Mouse (Mus musculus): ENCODE data around the gene Cdk17. TPM values are rescaled to one million over a fixed set of nuclear protein-coding genes. Genes with fewer than 3 reads are reported as not detected.

The Cdk17 gene
- polyA plus RNA-seq, 1 experiment from 2014 or later, result 24.8 TPM

GRCm38 (mm10) chr10:93298208-93298607 is 137.5 kb downstream of the Cdk17 start:
- no peaks in the 10 kb centered on the region for H3K36me3 ChIP-seq (ENCODE audit: control insufficient read depth, insufficient read depth, low read length)
- WGBS, result 41% methylated on average over 7 of the region's 7 CpGs
- H3K27me3 ChIP-seq (ENCODE audit: control insufficient read depth, insufficient read depth, low read length), result no peaks in the 10 kb centered on the region
- H3K4me3 ChIP-seq (ENCODE audit: low read length), result no peak overlapping the region
- H3K4me2 ChIP-seq (replicated peaks; ENCODE audit: low read depth, low read length), result no peak overlapping the region
- H3K9ac ChIP-seq (ENCODE audit: low read depth, low read length), result 0 out of 2 replicates have a peak overlapping the region, but pooled peaks have one; percentile 7
- ATAC-seq (ENCODE audit: low FRiP score, low TSS enrichment), result no peak
- H3K27ac ChIP-seq (ENCODE audit: low read depth, low read length), result peak overlapping the region; percentile 59; the same call in 1 of the 2 replicates
- no peaks in the 10 kb centered on the region for H3K9me3 ChIP-seq (ENCODE audit: control insufficient read depth, low read length)
- peaks cover 31% of the 10 kb centered on the region for H3K4me1 ChIP-seq (ENCODE audit: control insufficient read depth, insufficient read depth, low read length)

GRCm38 (mm10) chr10:93301831-93302230 is 141.2 kb downstream of the Cdk17 start:
- Histone ChIP-seq H3K4me2 (replicated peaks; ENCODE audit: low read depth, low read length) (no peak overlapping the region), H3K27me3 (ENCODE audit: control insufficient read depth, insufficient read depth, low read length) (no peaks in the 10 kb centered on the region), H3K36me3 (ENCODE audit: control insufficient read depth, insufficient read depth, low read length) (no peaks in the 10 kb centered on the region; the same call in 1 of the 2 replicates), H3K4me3 (ENCODE audit: low read length) (no peak overlapping the region), H3K9ac (ENCODE audit: low read depth, low read length) (no peak overlapping the region), H3K9me3 (ENCODE audit: control insufficient read depth, low read length) (no peaks in the 10 kb centered on the region), H3K4me1 (ENCODE audit: control insufficient read depth, insufficient read depth, low read length) (0 out of 2 replicates have a peak, but pooled peaks cover 6% of the 10 kb centered on the region), H3K27ac (ENCODE audit: low read depth, low read length) (no peak overlapping the region)
- WGBS, result 62% methylated on average over 8 of the region's 8 CpGs
- ATAC-seq (ENCODE audit: low FRiP score, low TSS enrichment), result no peak

- no peak for ATAC-seq (ENCODE audit: low FRiP score, low TSS enrichment)
- no peaks in the 10 kb centered on the region for H3K9me3 ChIP-seq (ENCODE audit: control insufficient read depth, low read length)
- no peak overlapping the region for H3K9ac ChIP-seq (ENCODE audit: low read depth, low read length)
- WGBS, result 79% methylated on average over 4 of the region's 4 CpGs
- H3K4me2 ChIP-seq (replicated peaks; ENCODE audit: low read depth, low read length), result no peak overlapping the region
- 0 out of 2 replicates have a peak, but pooled peaks cover 10% of the 10 kb centered on the region for H3K4me1 ChIP-seq (ENCODE audit: control insufficient read depth, insufficient read depth, low read length)
- H3K4me3 ChIP-seq (ENCODE audit: low read length), result no peak overlapping the region
- H3K27ac ChIP-seq (ENCODE audit: low read depth, low read length), result peak overlapping the region; percentile 32; the same call in 1 of the 2 replicates
- H3K36me3 ChIP-seq (ENCODE audit: control insufficient read depth, insufficient read depth, low read length), result no peaks in the 10 kb centered on the region; the same call in 1 of the 2 replicates
- H3K27me3 ChIP-seq (ENCODE audit: control insufficient read depth, insufficient read depth, low read length), result no peaks in the 10 kb centered on the region
Observed at GRCm38 (mm10) chr10:93303231-93303630, 142.6 kb downstream of the Cdk17 start.

- Histone ChIP-seq H3K4me1 (ENCODE audit: control insufficient read depth, insufficient read depth, low read length) (peaks cover 15% of the 10 kb centered on the region; the same call in 1 of the 2 replicates), H3K27ac (ENCODE audit: low read depth, low read length) (no peak overlapping the region; the same call in 1 of the 2 replicates), H3K9me3 (ENCODE audit: control insufficient read depth, low read length) (no peaks in the 10 kb centered on the region), H3K9ac (ENCODE audit: low read depth, low read length) (peak overlapping the region; percentile 28; the same call in 1 of the 2 replicates), H3K36me3 (ENCODE audit: control insufficient read depth, insufficient read depth, low read length) (no peaks in the 10 kb centered on the region; the same call in 1 of the 2 replicates), H3K4me3 (ENCODE audit: low read length) (no peak overlapping the region), H3K27me3 (ENCODE audit: control insufficient read depth, insufficient read depth, low read length) (no peaks in the 10 kb centered on the region), H3K4me2 (replicated peaks; ENCODE audit: low read depth, low read length) (no peak overlapping the region; the same call in 1 of the 2 replicates)
- no peak for ATAC-seq (ENCODE audit: low FRiP score, low TSS enrichment)
- WGBS, result 47% methylated on average over 6 of the region's 6 CpGs
Observed at GRCm38 (mm10) chr10:93305946-93306345, 145.3 kb downstream of the Cdk17 start.

GRCm38 (mm10) chr10:93306367-93306766 is 145.7 kb downstream of the Cdk17 start:
- H3K9ac ChIP-seq (ENCODE audit: low read depth, low read length), result peak overlapping the region; percentile 28; the same call in 1 of the 2 replicates
- WGBS, result 77% methylated on average over 11 of the region's 11 CpGs
- H3K36me3 ChIP-seq (ENCODE audit: control insufficient read depth, insufficient read depth, low read length), result no peaks in the 10 kb centered on the region; the same call in 1 of the 2 replicates
- peaks cover 16% of the 10 kb centered on the region; the same call in 1 of the 2 replicates for H3K4me1 ChIP-seq (ENCODE audit: control insufficient read depth, insufficient read depth, low read length)
- ATAC-seq (ENCODE audit: low FRiP score, low TSS enrichment), result no peak
- H3K9me3 ChIP-seq (ENCODE audit: control insufficient read depth, low read length), result no peaks in the 10 kb centered on the region
- H3K27me3 ChIP-seq (ENCODE audit: control insufficient read depth, insufficient read depth, low read length), result no peaks in the 10 kb centered on the region
- H3K4me2 ChIP-seq (replicated peaks; ENCODE audit: low read depth, low read length), result no peak overlapping the region; the same call in 1 of the 2 replicates
- no peak overlapping the region for H3K27ac ChIP-seq (ENCODE audit: low read depth, low read length)
- H3K4me3 ChIP-seq (ENCODE audit: low read length), result no peak overlapping the region

- Histone ChIP-seq H3K27ac (ENCODE audit: low read depth, low read length) (peak overlapping the region; percentile 96), H3K27me3 (ENCODE audit: control insufficient read depth, insufficient read depth, low read length) (no peaks in the 10 kb centered on the region), H3K36me3 (ENCODE audit: control insufficient read depth, insufficient read depth, low read length) (no peaks in the 10 kb centered on the region; the same call in 1 of the 2 replicates), H3K9ac (ENCODE audit: low read depth, low read length) (peak overlapping the region; percentile 92), H3K9me3 (ENCODE audit: control insufficient read depth, low read length) (no peaks in the 10 kb centered on the region), H3K4me3 (ENCODE audit: low read length) (peak overlapping the region; percentile 85), H3K4me2 (replicated peaks; ENCODE audit: low read depth, low read length) (peak overlapping the region; percentile 83), H3K4me1 (ENCODE audit: control insufficient read depth, insufficient read depth, low read length) (peaks cover 21% of the 10 kb centered on the region; the same call in 1 of the 2 replicates)
- under 1% methylated on average over 21 of the region's 23 CpGs for WGBS
- peak; percentile 48 for ATAC-seq (ENCODE audit: low FRiP score, low TSS enrichment)
Observed at GRCm38 (mm10) chr10:93309131-93309933, 148.7 kb downstream of the Cdk17 start.

DNA sequence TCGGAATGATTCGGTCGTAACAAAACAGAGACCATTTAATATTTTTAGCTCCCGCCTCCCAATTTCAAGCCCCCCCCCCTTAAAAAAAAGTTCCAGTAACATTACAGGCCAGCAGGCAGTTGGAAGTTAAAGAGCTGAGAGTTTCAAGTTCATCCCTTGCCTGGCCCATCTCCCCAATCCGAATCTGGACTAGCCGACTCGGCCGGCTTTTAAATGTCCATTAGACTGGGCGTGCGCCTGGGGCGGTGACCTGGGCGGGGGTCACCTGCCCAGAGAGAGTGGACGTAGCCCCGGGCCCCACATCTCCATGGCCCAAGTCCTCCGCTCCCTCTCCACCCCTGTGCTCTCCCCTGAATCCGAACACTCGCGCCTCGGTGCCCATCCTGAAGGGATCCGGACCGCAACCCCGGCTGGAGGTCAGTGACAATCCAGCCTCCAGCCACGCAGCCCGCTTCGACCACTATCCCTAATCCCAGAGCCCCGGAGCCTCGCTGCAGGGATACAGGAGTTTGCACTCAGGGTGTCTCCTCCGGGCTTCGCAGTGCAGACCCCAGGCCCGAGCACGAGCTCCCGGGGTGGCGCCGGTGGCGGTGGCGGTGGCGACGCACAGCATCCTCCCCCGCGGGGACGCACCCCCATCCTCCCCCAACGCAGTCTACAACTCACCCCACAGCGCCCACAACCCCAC is 149.4 kb downstream of the Cdk17 start:
- Histone ChIP-seq H3K9me3 (ENCODE audit: control insufficient read depth, low read length) (no peaks in the 10 kb centered on the region), H3K27ac (ENCODE audit: low read depth, low read length) (peak overlapping the region; percentile 96), H3K27me3 (ENCODE audit: control insufficient read depth, insufficient read depth, low read length) (no peaks in the 10 kb centered on the region), H3K4me2 (replicated peaks; ENCODE audit: low read depth, low read length) (peak overlapping the region; percentile 83), H3K36me3 (ENCODE audit: control insufficient read depth, insufficient read depth, low read length) (no peaks in the 10 kb centered on the region; the same call in 1 of the 2 replicates), H3K9ac (ENCODE audit: low read depth, low read length) (peak overlapping the region; percentile 92), H3K4me3 (ENCODE audit: low read length) (peak overlapping the region; percentile 85), H3K4me1 (ENCODE audit: control insufficient read depth, insufficient read depth, low read length) (peaks cover 21% of the 10 kb centered on the region; the same call in 1 of the 2 replicates)
- peak; percentile 61 for ATAC-seq (ENCODE audit: low FRiP score, low TSS enrichment)
- under 1% methylated on average over 43 of the region's 43 CpGs for WGBS

- peak; percentile 84 for ATAC-seq (ENCODE audit: low FRiP score, low TSS enrichment)
- H3K27ac ChIP-seq (ENCODE audit: low read depth, low read length), result peak within 1 kb of the TSS; percentile 96
- H3K9ac ChIP-seq (ENCODE audit: low read depth, low read length), result peak within 1 kb of the TSS; percentile 92
- H3K4me1 ChIP-seq (ENCODE audit: control insufficient read depth, insufficient read depth, low read length), result peaks cover 21% of the 10 kb centered on the region; the same call in 1 of the 2 replicates
- peaks cover 3% of the 10 kb centered on the region; the same call in 1 of the 2 replicates for H3K9me3 ChIP-seq (ENCODE audit: control insufficient read depth, low read length)
- WGBS, result under 1% methylated on average over 40 of the region's 53 CpGs
- peak within 1 kb of the TSS; percentile 83 for H3K4me2 ChIP-seq (replicated peaks; ENCODE audit: low read depth, low read length)
- peak within 1 kb of the TSS; percentile 85 for H3K4me3 ChIP-seq (ENCODE audit: low read length)
- no peaks in the 10 kb centered on the region; the same call in 1 of the 2 replicates for H3K36me3 ChIP-seq (ENCODE audit: control insufficient read depth, insufficient read depth, low read length)
- no peaks in the 10 kb centered on the region for H3K27me3 ChIP-seq (ENCODE audit: control insufficient read depth, insufficient read depth, low read length)
Observed at GRCm38 (mm10) chr10:93310721-93311411, 150.2 kb downstream of the Cdk17 start, which contains the start of gene Elk3. Gene Elk3 (minus strand): TSS chr10:93311135.

Data from kidney, embryonic 14.5 days (tissue).